Mouse (Mus musculus) midbrain, embryonic 14.5 days (tissue): ENCODE measurements around the gene Hdac4. TPM values are rescaled to one million over a fixed set of nuclear protein-coding genes. Genes with fewer than 3 reads are reported as not detected.
A peak's percentile ranks its signal among the peaks of the same experiment; 100 is the strongest.

ENCODE experiments used
- ATAC-seq: fragments of 200-750 bp; cut with Nextera tagmentation; 2 replicates; pipeline ENCODE4 v1.8.0; 2017; ENCODE audit warnings: moderate number of reproducible peaks, moderate library complexity; ENCODE audit not compliant: low FRiP score, low TSS enrichment
- DNase-seq: peaks from one replicate; pipeline ENCODE4 v3.0.0-alpha.2; 2015
- H3K27ac ChIP-seq: fragments of 300-500 bp; sonication (generic); replicated peaks from 2 replicates; pipeline ENCODE4 v1.5.1; 2014; ENCODE audit warnings: mild to moderate bottlenecking, low read depth, low read length, moderate library complexity
- H3K27me3 ChIP-seq: fragments of 300-500 bp; sonication (generic); 2 replicates; pipeline ENCODE4 v1.6.1; 2014; ENCODE audit warnings: low read length, control low read depth, mixed read lengths; ENCODE audit not compliant: control insufficient read depth, insufficient read depth
- H3K36me3 ChIP-seq: fragments of 300-500 bp; sonication (generic); 2 replicates; pipeline ENCODE4 v1.6.1; 2014; ENCODE audit warnings: low read length, control low read depth; ENCODE audit not compliant: control insufficient read depth, insufficient read depth
- H3K4me1 ChIP-seq: fragments of 300-500 bp; sonication (generic); 2 replicates; pipeline ENCODE4 v1.6.1; 2014; ENCODE audit warnings: mild to moderate bottlenecking, antibody characterized with exemption, low read length, control low read depth; ENCODE audit not compliant: control insufficient read depth, insufficient read depth
- H3K4me2 ChIP-seq: fragments of 300-500 bp; sonication (generic); 2 replicates; pipeline ENCODE4 v1.6.1; 2014; ENCODE audit warnings: mild to moderate bottlenecking, low read length, moderate library complexity
- H3K4me3 ChIP-seq: fragments of 300-500 bp; sonication (generic); replicated peaks from 2 replicates; pipeline ENCODE4 v1.5.1; 2014; ENCODE audit warnings: low read depth, low read length
- H3K9ac ChIP-seq: fragments of 300-500 bp; sonication (generic); replicated peaks from 2 replicates; pipeline ENCODE4 v1.6.1; 2014; ENCODE audit warnings: mild to moderate bottlenecking, low read length, moderate library complexity
- H3K9me3 ChIP-seq: fragments of 300-500 bp; sonication (generic); 2 replicates; pipeline ENCODE4 v1.6.1; 2016; ENCODE audit warnings: low read length, control low read depth, mixed read lengths; ENCODE audit not compliant: control insufficient read depth
- WGBS: fragments of 180-500 bp; shearing (Covaris S2); extraction: QIAGEN DNeasy Blood & Tissue Kit; methylation state at CpG from one replicate; pipeline ENCODE4 v1.1.7; 2014; 5-methylcytosine and 5-hydroxymethylcytosine counted together
- polyA plus RNA-seq: library from polyadenylated mRNA; unstranded; fragments of >200 nt; fragmentation: Nextera tagmentation; extraction: Ambion mirVana; gene quantifications from 2 replicates; pipeline ENCODE4 v1.2.1, GENCODE M21; 2014

Gene Hdac4
- polyA plus RNA-seq, 1 experiment from 2014 or later = 27.0 TPM

DNA sequence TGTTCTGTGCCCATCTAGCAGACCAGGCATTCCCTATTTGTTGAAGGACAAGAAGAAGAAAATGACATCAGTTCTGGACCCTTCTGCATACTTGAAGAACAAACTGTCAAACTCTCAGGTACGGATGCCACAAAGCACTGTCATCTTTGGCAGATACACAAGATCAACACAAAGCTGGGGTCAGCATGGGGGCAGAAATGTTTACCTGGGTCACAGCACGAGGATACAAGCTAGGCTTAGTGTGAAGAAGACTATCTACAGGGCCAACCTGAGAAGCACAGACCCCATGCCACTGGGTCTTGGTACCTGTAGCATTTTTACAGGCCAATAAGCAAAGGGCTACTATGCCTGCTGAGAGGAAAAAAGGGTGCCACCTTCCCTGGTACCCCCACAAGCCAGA lies 107.7 kb downstream of the Hdac4 start:
- no peak overlapping the region for H3K9ac ChIP-seq
- no peak overlapping the region for H3K4me2 ChIP-seq
- H3K36me3 ChIP-seq = no peaks in the 10 kb centered on the region
- 90% methylated on average over 2 of the region's 2 CpGs for WGBS
- ATAC-seq = no peak
- no peak overlapping the region for H3K4me3 ChIP-seq
- 0 out of 2 replicates have a peak, but pooled peaks cover 8% of the 10 kb centered on the region for H3K4me1 ChIP-seq
- no peaks in the 10 kb centered on the region for H3K9me3 ChIP-seq
- H3K27ac ChIP-seq = no peak overlapping the region
- H3K27me3 ChIP-seq = no peaks in the 10 kb centered on the region
- DNase-seq = no peak

- no peak for DNase-seq
- no peak overlapping the region for H3K27ac ChIP-seq
- no peaks in the 10 kb centered on the region for H3K36me3 ChIP-seq
- no peak overlapping the region for H3K9ac ChIP-seq
- no peak for ATAC-seq
- WGBS = 86% methylated on average over 2 of the region's 2 CpGs
- no peak overlapping the region for H3K4me2 ChIP-seq
- no peak overlapping the region for H3K4me3 ChIP-seq
- no peaks in the 10 kb centered on the region for H3K9me3 ChIP-seq
- no peaks in the 10 kb centered on the region for H3K27me3 ChIP-seq
- 0 out of 2 replicates have a peak, but pooled peaks cover 8% of the 10 kb centered on the region for H3K4me1 ChIP-seq
Observed at GRCm38 (mm10) chr1:92087343-92087742, 108.2 kb downstream of the Hdac4 start.

- no peak overlapping the region for H3K4me3 ChIP-seq
- H3K9ac ChIP-seq = no peak overlapping the region
- no peak overlapping the region for H3K4me2 ChIP-seq
- no peak for DNase-seq
- 87% methylated on average over 4 of the region's 4 CpGs for WGBS
- H3K9me3 ChIP-seq = no peaks in the 10 kb centered on the region
- H3K27ac ChIP-seq = no peak overlapping the region
- 0 out of 2 replicates have a peak, but pooled peaks cover 8% of the 10 kb centered on the region for H3K4me1 ChIP-seq
- no peaks in the 10 kb centered on the region for H3K36me3 ChIP-seq
- no peaks in the 10 kb centered on the region for H3K27me3 ChIP-seq
- ATAC-seq = no peak
Observed at GRCm38 (mm10) chr1:92086841-92087240, 108.7 kb downstream of the Hdac4 start.

DNA sequence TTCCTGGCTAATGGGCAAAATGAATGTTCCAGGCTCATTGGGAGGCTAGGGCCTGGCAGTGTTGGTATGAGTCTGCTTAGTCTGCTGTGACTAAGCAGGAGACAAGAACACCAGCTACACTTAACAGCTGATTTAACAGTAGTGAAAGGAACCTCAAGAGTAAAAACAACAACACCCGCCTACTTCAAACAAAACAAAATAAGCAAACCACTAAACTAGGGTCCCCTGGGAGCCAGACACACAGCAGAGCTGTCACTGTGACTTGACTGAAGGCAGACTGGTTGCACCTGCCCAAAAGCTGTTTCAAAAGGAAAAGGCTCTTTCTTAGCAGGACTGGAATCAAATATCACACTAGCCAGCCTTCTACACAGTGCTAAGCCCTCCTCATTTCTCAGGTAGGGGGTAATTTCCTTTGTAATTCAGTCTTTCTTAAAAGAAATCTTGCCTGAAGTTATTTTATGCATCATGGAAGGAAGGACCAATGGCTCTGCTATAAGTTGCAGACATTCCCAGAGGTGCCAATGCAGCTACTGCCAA lies 109.2 kb downstream of the Hdac4 start:
- H3K27ac ChIP-seq = no peak overlapping the region
- H3K36me3 ChIP-seq = no peaks in the 10 kb centered on the region
- DNase-seq (peak; percentile 35), ATAC-seq (no peak)
- 22% methylated on average over 1 of the region's 1 CpGs for WGBS
- H3K9me3 ChIP-seq = no peaks in the 10 kb centered on the region
- H3K9ac ChIP-seq = no peak overlapping the region
- no peak overlapping the region for H3K4me3 ChIP-seq
- no peak overlapping the region for H3K4me2 ChIP-seq
- 0 out of 2 replicates have a peak, but pooled peaks cover 8% of the 10 kb centered on the region for H3K4me1 ChIP-seq
- H3K27me3 ChIP-seq = no peaks in the 10 kb centered on the region

GRCm38 (mm10) chr1:92084738-92085137 lies 110.8 kb downstream of the Hdac4 start:
- DNase-seq = no peak
- Histone ChIP-seq H3K9ac (no peak overlapping the region), H3K27ac (no peak overlapping the region), H3K4me1 (0 out of 2 replicates have a peak, but pooled peaks cover 8% of the 10 kb centered on the region), H3K4me2 (no peak overlapping the region), H3K4me3 (no peak overlapping the region), H3K27me3 (no peaks in the 10 kb centered on the region), H3K9me3 (no peaks in the 10 kb centered on the region), H3K36me3 (no peaks in the 10 kb centered on the region)
- WGBS = 99% methylated on average over 2 of the region's 2 CpGs
- no peak for ATAC-seq

DNA sequence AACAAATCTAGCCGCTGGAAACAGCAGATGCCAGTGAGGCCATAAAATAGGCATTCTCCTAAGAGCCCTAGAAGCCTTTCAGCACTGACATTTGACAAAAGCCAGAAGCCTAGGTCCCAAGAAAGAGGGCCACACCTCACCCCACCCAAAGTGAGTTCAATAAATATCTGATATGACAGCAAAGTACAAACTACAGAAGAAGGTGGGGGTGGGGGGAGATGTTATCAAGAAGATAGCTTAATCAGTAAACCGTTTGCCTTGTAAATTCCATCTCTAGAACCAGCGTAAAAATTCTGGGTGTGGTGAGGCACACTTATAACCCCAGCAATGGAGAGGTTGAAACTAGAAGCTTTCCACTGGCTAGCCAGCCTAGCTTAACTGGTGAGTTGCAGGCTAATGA lies 111.5 kb downstream of the Hdac4 start:
- WGBS = 80% methylated on average over 3 of the region's 3 CpGs
- DNase-seq (no peak), ATAC-seq (no peak)
- Histone ChIP-seq H3K36me3 (no peaks in the 10 kb centered on the region), H3K4me1 (0 out of 2 replicates have a peak, but pooled peaks cover 8% of the 10 kb centered on the region), H3K9me3 (no peaks in the 10 kb centered on the region), H3K4me2 (no peak overlapping the region), H3K27me3 (no peaks in the 10 kb centered on the region), H3K4me3 (no peak overlapping the region), H3K9ac (no peak overlapping the region), H3K27ac (no peak overlapping the region)

- H3K27me3 ChIP-seq = no peaks in the 10 kb centered on the region
- H3K4me1 ChIP-seq = 0 out of 2 replicates have a peak, but pooled peaks cover 8% of the 10 kb centered on the region
- WGBS = 82% methylated on average over 6 of the region's 6 CpGs
- no peaks in the 10 kb centered on the region for H3K9me3 ChIP-seq
- H3K36me3 ChIP-seq = no peaks in the 10 kb centered on the region
- H3K4me3 ChIP-seq = no peak overlapping the region
- ATAC-seq (no peak), DNase-seq (no peak)
- no peak overlapping the region for H3K27ac ChIP-seq
- no peak overlapping the region for H3K4me2 ChIP-seq
- H3K9ac ChIP-seq = no peak overlapping the region
Observed at GRCm38 (mm10) chr1:92082837-92083541, 112.5 kb downstream of the Hdac4 start.

DNA sequence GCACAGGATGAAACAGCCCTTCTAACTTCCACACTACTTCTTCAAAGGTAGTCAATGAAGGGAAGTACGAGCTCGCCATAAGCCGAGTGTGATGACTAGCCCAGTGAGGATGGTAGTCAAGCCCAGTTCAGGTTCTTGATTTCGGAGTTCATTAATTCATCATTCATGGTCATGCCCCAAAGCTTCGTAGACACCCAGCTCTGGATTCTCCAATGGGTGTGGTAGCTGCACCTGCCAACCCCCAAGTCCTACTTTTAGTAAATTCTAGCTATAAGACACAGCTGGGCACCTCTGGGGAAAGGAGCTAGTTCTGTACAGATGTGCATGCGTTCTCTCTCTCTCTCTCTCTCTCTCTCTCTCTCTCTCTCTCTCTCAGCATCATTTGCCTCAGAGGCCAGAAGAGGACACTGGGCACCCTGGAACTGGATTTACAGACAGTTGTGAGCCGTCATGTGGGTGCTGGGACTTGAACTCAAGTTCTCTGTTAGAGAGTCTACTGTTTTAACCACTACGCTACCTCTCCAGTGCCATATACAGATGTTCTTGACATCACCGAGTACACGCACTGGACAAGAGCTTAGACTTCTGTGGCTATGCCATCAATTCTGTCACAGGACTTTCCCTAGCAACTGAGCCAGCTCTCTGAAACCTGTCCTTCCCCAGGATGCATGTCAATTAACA lies 113.2 kb downstream of the Hdac4 start:
- Histone ChIP-seq H3K36me3 (no peaks in the 10 kb centered on the region), H3K4me1 (0 out of 2 replicates have a peak, but pooled peaks cover 8% of the 10 kb centered on the region), H3K4me2 (no peak overlapping the region), H3K27me3 (no peaks in the 10 kb centered on the region), H3K9ac (no peak overlapping the region), H3K27ac (no peak overlapping the region), H3K9me3 (no peaks in the 10 kb centered on the region), H3K4me3 (no peak overlapping the region)
- ATAC-seq (no peak), DNase-seq (no peak)
- 96% methylated on average over 10 of the region's 10 CpGs for WGBS
